Mouse (Mus musculus): ENCODE data around the gene Syt13.

- TF ChIP-seq CTCF (IDR thresholded peaks at IDR 0.05; ENCODE audit: low read depth, low read length) (no peak), TAL1 (conservative IDR thresholded peaks at IDR 0.05; ENCODE audit: low read depth, low read length) (no peak), GATA1 (IDR thresholded peaks at IDR 0.05; ENCODE audit: borderline replicate concordance, low read length) (no peak), GATA2 (IDR thresholded peaks at IDR 0.05; ENCODE audit: borderline replicate concordance, low read depth, low read length) (no peak), POLR2AphosphoS5 (IDR thresholded peaks at IDR 0.05; ENCODE audit: insufficient replicate concordance, low read depth, low read length) (no peak)
Measured at GRCm38 (mm10) chr2:92913295-92913694, 1.6 kb upstream of the Syt13 start.
